Mouse (Mus musculus) T-helper 1 cell (primary cell): ENCODE measurements around the gene Palld.

Source experiments
- in situ Hi-C: fragments of 300-600 bp; cut with MboI, MseI; formaldehyde crosslinking; loops from one replicate; pipeline ENCODE4 v1.15.1; 2025; ENCODE audit warnings: high pct_unique_total_duplicates

Palld gene

GRCm38 (mm10) chr8:61776560-61776959, 125.9 kb downstream of the Palld start:
- in situ Hi-C loops, result no loop called here

DNA sequence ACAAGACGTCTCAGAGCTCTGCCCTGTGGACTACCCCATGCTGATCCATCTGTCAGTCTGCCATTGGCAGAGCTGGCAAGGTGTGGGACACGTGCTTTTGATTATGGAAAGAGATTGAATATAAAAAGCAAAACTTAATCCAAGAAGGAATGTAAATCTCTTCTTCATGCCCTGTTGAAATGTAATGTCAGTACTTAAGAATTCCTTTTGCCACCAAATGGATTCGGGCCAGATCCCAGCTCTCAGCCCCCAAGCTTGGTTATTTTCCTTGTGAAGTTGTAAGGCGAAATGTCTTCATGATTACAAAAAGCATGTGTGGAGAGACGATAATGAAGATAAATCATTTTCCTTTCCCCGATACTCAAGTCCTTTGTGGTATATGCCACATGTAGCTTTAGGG, 126.6 kb downstream of the Palld start:
- in situ Hi-C loops, result no loop called here

- in situ Hi-C loops, result no loop called here
Observed at GRCm38 (mm10) chr8:61774161-61774560, 128.3 kb downstream of the Palld start.

- in situ Hi-C loops, result no loop called here
Observed at GRCm38 (mm10) chr8:61773595-61774088, 128.8 kb downstream of the Palld start.

DNA sequence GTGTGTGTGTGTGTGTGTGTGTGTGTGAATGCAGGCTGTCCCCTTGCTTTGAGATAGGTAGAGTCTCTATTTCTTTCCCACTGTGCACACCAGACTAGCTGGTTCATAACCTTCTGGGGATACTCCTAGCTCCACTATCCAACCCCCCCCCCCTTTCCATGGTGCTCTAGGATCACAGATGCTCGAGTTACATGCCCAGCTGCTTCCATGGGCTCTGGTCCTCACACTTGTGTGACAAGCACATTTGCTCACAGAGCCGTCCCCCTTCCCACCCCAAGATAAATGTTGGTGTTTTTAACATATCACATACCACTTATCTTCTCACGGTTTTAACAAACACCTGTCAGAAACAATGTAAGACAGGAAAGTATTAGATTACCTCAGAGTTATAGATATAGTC, 131.2 kb downstream of the Palld start:
- in situ Hi-C loops, result no loop called here

- in situ Hi-C loops, result no loop called here
Observed at GRCm38 (mm10) chr8:61769340-61769879, 133.1 kb downstream of the Palld start.

DNA sequence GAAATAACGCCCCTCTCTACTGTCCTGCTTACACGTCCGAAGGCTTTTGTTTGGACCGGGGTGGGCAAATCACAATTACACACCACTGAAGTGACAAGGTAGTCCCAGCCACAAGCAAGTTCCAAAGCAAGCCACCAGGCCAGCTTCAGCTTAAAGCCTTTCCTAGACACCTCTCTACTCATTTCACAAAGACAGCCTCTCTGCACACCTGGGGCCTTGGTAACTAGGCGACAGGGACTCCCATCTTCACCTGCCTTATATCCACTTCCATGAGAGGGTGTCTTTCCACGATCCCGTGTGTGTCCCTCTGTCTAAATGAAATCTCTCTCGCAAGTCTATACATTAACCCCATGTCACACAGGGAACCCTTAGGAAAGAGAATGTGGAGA, 142.3 kb downstream of the Palld start:
- in situ Hi-C loops, result no loop called here

DNA sequence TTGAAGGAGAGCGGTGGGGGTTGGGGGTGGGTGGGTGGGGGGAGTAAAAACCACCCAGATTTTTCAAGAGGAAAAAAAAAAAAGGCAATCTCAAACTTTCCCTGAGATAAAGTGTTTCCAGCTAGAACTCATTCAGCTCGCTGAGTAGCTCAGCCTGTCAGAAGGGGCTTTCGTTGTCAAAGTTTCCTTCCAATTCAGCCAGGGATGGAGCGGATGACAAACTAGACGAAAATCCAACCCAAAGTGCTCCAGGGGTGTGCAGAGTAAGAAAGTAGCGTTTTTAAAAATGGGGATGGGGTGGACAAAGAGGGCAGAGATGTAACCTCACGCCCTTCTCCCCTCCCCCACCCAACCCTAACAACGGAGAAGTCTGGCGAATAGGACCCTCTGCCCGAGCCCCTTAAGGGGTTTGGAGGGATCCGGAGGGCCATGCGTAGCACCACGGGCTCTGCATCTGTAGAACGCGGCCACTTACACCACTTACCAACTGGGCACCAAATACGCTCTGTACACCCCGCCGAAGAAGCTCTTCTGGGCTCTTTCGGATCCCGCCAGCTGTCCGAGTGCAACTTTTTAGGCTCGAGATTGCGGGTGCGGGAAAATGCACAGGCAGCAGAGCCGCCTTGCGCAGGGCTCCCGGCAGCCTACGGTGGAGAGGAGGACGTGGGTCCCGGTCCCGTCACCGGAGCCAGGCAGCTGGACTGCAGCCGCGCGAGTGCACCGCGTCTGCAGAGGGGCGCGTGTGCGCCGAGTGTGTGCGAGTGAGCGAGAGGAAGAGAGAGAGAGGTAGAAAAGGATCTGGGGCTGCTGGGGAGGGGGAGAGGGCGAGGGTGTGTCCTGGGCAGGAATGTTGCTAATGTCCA, 142.9 kb downstream of the Palld start:
- in situ Hi-C loops, result no loop called here

GRCm38 (mm10) chr8:61758686-61759326, 143.7 kb downstream of the Palld start:
- in situ Hi-C loops, result no loop called here

GRCm38 (mm10) chr8:61756971-61757965, 145.2 kb downstream of the Palld start:
- in situ Hi-C loops, result no loop called here

DNA sequence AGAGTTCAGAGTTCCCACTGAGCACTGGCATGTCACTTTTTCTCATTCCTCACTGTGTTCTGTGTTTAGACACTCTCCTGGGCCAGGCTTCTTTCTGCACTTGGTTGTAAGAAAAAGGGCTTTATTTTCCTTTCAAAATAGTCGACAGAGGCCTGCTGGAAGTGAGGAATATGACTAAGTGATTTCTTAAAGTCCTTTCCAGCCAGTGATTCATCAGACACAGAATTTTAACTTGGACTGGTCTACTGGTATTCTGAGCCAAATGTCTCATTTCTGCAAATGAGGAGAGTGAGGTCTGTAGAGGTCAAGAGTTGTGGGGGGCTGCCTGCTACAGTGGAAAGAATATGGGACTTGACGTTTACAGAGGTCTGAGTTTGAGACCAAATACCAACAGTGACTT, 147.3 kb downstream of the Palld start:
- in situ Hi-C loops, result no loop called here

DNA sequence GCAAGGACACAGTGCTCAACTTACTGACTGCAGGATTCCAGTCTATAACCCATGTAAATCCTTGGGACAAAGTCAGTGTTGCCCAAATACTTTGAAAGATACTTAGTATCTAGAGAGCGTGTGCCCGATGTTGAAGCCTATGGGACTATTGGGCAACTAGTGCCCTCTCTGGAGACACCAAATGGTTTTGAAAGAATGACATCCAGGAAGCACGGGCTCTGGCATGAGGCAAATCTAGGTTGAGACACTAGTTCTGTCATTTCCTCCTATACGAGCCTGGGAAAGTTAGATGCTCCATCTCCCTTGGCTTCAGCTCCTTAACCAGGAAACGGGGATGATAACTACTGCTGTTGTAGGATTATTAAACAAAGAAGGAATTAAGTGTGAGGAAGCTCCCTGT, 155.4 kb downstream of the Palld start:
- in situ Hi-C loops, result no loop called here

- in situ Hi-C loops, result no loop called here
Observed at GRCm38 (mm10) chr8:61745181-61745980, 157.1 kb downstream of the Palld start.

DNA sequence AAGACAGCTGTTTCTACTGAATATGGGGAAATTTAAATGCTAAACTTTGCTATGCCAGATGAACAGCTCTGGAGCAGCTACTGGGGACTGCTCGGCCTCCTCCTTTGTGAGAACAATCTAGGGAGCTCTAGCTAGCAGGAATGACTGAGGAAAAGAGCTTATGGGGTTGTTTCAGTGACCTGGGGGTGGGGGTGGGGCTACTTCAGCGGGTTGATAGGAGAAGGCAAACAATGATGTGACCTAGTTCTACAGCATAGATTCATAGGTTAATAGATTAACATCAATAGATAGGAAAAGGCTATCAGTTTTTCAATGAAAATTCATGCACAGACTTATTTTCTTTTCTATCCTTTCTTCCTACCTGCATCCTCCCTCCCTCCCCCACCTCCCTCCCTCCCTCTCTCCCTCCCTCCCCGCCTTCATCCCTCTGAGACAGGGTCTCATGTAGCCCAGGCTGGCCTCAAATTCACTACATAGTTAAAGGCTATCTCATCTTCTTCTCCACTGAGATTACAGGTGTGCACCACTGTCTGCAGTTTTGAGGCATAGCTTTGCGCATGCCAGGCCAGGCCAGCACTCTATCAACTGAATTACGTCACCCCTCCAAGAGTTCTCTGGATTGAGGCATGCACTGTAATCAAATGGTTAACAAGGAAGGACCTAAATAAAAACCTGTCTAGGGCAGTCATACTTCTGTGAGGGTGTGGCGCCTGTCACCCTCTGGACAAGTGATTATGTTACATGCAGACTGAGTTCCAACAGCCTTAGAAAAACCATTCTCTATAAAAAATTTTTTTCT, 158.5 kb downstream of the Palld start:
- in situ Hi-C loops, result no loop called here

GRCm38 (mm10) chr8:61737465-61737864, 165.0 kb downstream of the Palld start:
- in situ Hi-C loops, result no loop called here

DNA sequence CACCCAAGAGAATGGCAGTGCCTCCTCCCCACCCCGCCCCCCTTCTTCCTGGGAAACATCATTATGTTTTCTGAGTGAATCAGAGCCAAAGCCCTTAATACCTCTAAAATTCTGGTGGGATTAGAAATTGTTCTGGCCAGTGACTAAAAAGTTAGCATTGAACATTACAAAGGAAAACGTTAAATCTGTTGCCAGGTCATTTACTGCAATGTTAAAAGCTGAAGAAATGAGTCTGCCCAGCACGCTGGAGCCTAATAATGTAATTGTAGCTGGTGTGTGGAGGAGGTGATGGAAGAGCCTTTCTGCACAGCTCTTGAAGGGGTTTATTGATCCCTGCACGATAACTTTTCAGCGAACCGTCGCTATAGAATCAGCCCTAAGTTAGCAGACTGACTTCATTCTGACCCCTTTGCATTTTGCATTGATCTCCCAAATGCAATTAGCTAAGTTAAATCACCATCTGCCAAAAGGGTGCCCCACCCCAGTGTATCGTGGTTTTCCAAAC, 165.7 kb downstream of the Palld start:
- in situ Hi-C loops, result no loop called here

GRCm38 (mm10) chr8:61736117-61736516, 166.4 kb downstream of the Palld start:
- in situ Hi-C loops, result no loop called here

DNA sequence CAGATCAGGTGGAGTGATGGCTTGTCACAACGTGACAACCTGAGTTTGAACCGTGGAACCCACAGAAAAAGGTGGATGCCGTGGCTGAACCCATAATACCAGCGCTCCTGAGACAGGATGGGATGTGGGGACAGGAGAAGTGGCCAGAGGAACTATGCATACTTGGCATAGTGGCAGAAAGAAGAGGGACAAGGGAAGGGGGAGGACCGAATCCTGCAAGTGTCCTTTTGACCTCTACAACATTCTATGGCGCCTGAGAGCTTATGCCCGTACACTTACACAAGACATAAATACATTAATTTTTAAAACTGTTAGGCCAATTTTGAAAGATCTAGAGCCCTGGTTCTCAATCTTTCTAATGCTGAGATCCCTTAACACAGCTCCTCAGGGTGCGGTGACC, 168.3 kb downstream of the Palld start:
- in situ Hi-C loops, result no loop called here

DNA sequence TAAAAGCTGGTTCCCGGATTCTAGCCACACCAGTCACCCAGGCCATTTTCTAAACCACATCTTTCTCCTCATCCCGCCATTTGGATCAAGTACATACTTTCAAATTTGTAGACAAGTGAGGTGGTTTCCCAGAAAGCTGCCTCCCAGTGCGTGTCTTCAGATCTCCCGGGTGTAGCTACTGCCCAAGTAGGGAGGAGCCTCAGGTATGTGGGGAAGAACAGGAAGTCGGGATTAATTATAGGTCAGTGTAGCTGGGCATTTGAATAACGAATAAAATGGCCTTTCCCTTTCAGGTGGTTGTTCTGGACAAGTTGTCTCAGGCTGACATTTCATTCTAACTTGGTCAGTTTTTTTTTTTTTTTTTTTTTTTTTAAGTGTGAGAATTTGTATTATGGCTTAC, 170.3 kb downstream of the Palld start:
- in situ Hi-C loops, result no loop called here
